Mouse (Mus musculus) hematopoietic multipotent progenitor cell, adult 10-12 weeks (in vitro differentiated cells): ENCODE measurements around the gene Med23. TPM values are rescaled to one million over a fixed set of nuclear protein-coding genes. Genes with fewer than 3 reads are reported as not detected.

Experiments
- polyA plus RNA-seq: library from polyadenylated mRNA; stranded (reverse); fragments of >175 nt; gene quantifications from 2 replicates; pipeline ENCODE4 v1.2.3, GENCODE M21; 2012; ENCODE audit warnings: low replicate concordance

Med23 gene
- 2.2 and 10.8 TPM in 2 replicates for polyA plus RNA-seq

DNA sequence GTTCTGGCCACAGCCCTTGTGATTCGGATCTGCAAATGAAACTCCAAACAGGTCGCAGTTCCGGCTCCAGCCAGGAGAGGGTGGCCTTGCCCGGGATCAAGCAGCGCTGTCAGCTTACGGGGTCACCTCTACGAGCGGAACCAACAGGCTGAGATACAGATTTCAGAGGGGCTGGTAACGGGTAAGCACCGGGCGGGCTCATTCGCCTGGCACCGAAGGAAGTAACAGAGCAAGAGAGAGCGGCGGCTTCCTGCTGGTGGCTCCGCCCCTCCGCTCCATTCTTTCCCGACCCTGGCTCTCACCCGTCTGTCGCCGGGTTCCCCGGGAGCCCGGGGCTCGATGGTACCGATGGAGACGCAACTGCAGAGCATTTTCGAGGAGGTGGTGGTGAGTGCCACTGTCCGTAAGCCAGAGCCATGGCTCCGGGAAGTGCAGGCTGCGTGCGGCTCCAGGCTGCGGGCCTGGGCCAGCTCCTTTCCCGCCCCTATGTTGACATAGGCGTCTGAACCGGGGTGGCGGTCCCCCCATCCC lies at the start of gene Med23:
Gene Med23 (plus strand): TSS at position 227 of the 531 bp plus-strand sequence.

DNA sequence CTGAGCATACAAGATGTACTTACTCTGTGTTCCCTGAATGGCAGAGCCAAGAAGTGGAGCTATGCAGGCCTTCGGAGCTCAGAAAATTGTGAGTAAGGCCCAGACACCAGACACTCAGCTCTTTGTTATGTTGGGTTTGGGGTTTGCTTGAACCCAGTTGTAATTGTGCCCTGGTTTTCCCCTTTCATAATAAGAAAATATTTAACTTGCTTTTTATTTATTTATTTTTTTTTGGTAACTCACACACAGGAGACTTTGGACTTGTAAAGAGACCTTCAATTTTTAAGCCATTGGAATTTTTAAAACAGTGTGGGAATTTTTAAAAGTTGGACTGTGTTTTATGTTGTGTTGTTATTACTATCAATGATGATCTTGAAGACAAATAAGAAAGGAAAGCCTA lies 27.1 kb upstream of the Med23 start, which contains the start of gene Enpp3:
Gene Enpp3 (minus strand): TSS at position 148 of the 400 bp plus-strand sequence.

GRCm38 (mm10) chr10:24926962-24927720 lies 57.4 kb downstream of the Med23 start, which contains the start of gene Arg1:
Gene Arg1 (minus strand): TSS chr10:24927484.

Other genes with a start within 250 kb of the Med23 start
- gene Enpp1, start 157.8 kb upstream of the Med23 start, polyA plus RNA-seq = 5.6 and 13.2 TPM in 2 replicates
- 0.19 TPM in 1 of 2 replicates, not detected in the other for gene Enpp3, start 27.2 kb upstream of the Med23 start, polyA plus RNA-seq
- gene Arg1, start 57.5 kb downstream of the Med23 start, polyA plus RNA-seq = 0.54 and 1.0 TPM in 2 replicates